Mouse (Mus musculus) T-helper 17 cell (primary cell): ENCODE data around the gene Prss41.

Experiments used
- in situ Hi-C, 2 experiments: fragments of 300-600 bp; cut with MboI, MseI; formaldehyde crosslinking; loops; 1 replicate in 1 of 2; 2 replicates in 1 of 2; pipeline ENCODE4 v1.15.1; 2025; ENCODE audit warnings: high pct_unique_total_duplicates in 2 of 2

Prss41 gene

GRCm38 (mm10) chr17:23843812-23844273 lies at the start of gene Prss41, which contains the start of gene Prss32:
Gene Prss41 (minus strand): TSS chr17:23844172.
Gene Prss32 (plus strand): TSS chr17:23843855.
- in situ Hi-C loops, result loop anchor here in 1 of 2 experiments (5.0 kb wide), 1 partner anchor 67 kb away; no protein-coding TSS in a partner anchor

GRCm38 (mm10) chr17:23880576-23880975 lies 36.6 kb upstream of the Prss41 start, which contains the start of the genes Dcpp1 and Dcpp2:
Gene Dcpp1 (plus strand): TSS chr17:23880876.
Gene Dcpp2 (plus strand): TSS chr17:23880880.
- in situ Hi-C loops, result loop anchor here in 1 of 2 experiments (5.0 kb wide), 1 partner anchor 42 kb away; no protein-coding TSS in a partner anchor

GRCm38 (mm10) chr17:23877166-23877565 lies 33.2 kb upstream of the Prss41 start:
- in situ Hi-C loops, result no loop called here

- in situ Hi-C loops, result no loop called here
Observed at GRCm38 (mm10) chr17:23876741-23877140, 32.8 kb upstream of the Prss41 start.

GRCm38 (mm10) chr17:23873884-23874856 lies 30.2 kb upstream of the Prss41 start:
- in situ Hi-C loops, result no loop called here

GRCm38 (mm10) chr17:23868513-23868912 lies 24.5 kb upstream of the Prss41 start:
- in situ Hi-C loops, result no loop called here

GRCm38 (mm10) chr17:23867756-23868155 lies 23.8 kb upstream of the Prss41 start, which contains the start of gene Prss21:
Gene Prss21 (plus strand): TSS chr17:23868056.
- in situ Hi-C loops, result no loop called here

GRCm38 (mm10) chr17:23862926-23863325 lies 19.0 kb upstream of the Prss41 start:
- in situ Hi-C loops, result no loop called here

- in situ Hi-C loops, result no loop called here
Observed at GRCm38 (mm10) chr17:23857913-23858312, 13.9 kb upstream of the Prss41 start.

GRCm38 (mm10) chr17:23857193-23857592 lies 13.2 kb upstream of the Prss41 start:
- in situ Hi-C loops, result no loop called here

- in situ Hi-C loops, result loop anchor here (5.0 kb wide), 2 partner anchors 102 to 103 kb away; partner anchors contain the start of gene Sbpl (in 1 of the 2)
Observed at GRCm38 (mm10) chr17:23854229-23854765, 10.3 kb upstream of the Prss41 start.

GRCm38 (mm10) chr17:23853292-23853691 lies 9.3 kb upstream of the Prss41 start:
- in situ Hi-C loops, result loop anchor here (5.0 kb wide), 2 partner anchors 101 to 104 kb away; partner anchors contain the start of gene Sbpl (in 1 of the 2)

- in situ Hi-C loops, result loop anchor here (5.0 kb wide), 2 partner anchors 99 to 106 kb away; partner anchors contain the start of gene Sbpl (in 1 of the 2)
Observed at GRCm38 (mm10) chr17:23850853-23851749, 7.1 kb upstream of the Prss41 start.

- in situ Hi-C loops, result loop anchor here (5.0 kb wide), 2 partner anchors 98 to 107 kb away; partner anchors contain the start of gene Sbpl (in 1 of the 2)
Observed at GRCm38 (mm10) chr17:23850028-23850427, 6.1 kb upstream of the Prss41 start.

GRCm38 (mm10) chr17:23843141-23843811 lies 696 bp downstream of the Prss41 start:
- in situ Hi-C loops, result loop anchor here in 1 of 2 experiments (5.0 kb wide), 1 partner anchor 66 kb away; no protein-coding TSS in a partner anchor

GRCm38 (mm10) chr17:23841145-23841544 lies 2.8 kb downstream of the Prss41 start:
- in situ Hi-C loops, result loop anchor here in 1 of 2 experiments (5.0 kb wide), 1 partner anchor 64 kb away; no protein-coding TSS in a partner anchor

- in situ Hi-C loops, result no loop called here
Observed at GRCm38 (mm10) chr17:23836006-23836575, 7.9 kb downstream of the Prss41 start, which contains the start of gene Prss33. Gene Prss33 (minus strand): TSS chr17:23836056.

- in situ Hi-C loops, result no loop called here
Observed at GRCm38 (mm10) chr17:23831201-23831600, 12.8 kb downstream of the Prss41 start.

GRCm38 (mm10) chr17:23829064-23829619 lies 14.8 kb downstream of the Prss41 start, which contains the start of gene Elob:
Gene Elob (minus strand): TSS chr17:23829136.
- in situ Hi-C loops, result loop anchor here in 1 of 2 experiments (10.0 kb wide), 1 partner anchor 54 kb away; the partner anchor contains the start of gene Flywch1
